Mouse (Mus musculus) large intestine, adult 2 months (tissue): Measurements from ENCODE around the gene Cep44. TPM values are rescaled to one million over a fixed set of nuclear protein-coding genes. Genes with fewer than 3 reads are reported as not detected.

ENCODE experiments used
- DNase-seq: peaks from one replicate; pipeline ENCODE4 v3.0.0-alpha.2; 2012; ENCODE audit warnings: low read depth, low spot score
- WGBS: fragments of 180-500 bp; shearing (Covaris S2); methylation state at CpG from one replicate; pipeline ENCODE4 v1.1.7; 2018; 5-methylcytosine and 5-hydroxymethylcytosine counted together
- polyA plus RNA-seq: library from polyadenylated mRNA; depleted of rRNA; stranded (reverse); fragments of >200 nt; gene quantifications from 2 replicates; pipeline ENCODE4 v1.2.3, GENCODE M21; 2012; rRNA removed

Gene Cep44
- polyA plus RNA-seq, 1 experiment: 5.7 TPM

DNA sequence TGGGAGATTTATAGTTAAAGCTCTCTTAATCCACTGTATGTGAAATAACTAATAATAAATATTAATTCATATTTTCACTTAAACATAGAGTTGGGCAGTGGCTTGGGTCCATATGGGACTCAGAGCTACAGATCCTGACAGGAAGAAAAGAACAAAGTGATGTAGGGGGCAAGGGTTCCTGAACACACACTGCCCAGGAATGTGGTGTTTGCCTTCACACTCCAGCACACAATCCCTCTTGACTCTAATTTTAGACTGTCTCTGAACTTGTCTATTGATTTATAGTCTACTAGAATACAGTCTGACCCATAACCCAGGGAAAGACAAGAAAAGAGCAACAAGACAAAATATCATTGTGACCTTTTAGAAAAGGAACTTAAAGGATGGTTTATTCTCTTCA lies 48.9 kb downstream of the Cep44 start:
- DNase-seq: no peak

DNA sequence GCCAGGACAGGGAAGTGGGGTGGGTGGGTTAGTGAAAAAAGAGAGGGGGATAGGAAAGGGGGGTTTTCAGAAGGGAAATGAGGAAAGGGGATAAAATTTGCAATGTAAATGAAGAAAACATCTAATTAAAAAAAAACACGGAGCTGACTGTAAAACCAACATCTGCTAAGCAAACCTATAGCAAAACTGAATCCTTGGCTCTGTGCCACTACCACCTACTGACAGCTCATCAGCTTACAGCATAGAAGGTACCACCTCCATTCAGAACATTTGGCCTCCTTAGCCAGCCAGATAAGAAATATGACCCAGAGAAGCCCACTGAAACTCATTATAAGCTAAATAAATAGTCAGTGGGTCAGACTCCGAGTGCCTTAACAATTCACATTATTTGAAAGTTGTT lies 61.4 kb downstream of the Cep44 start:
- DNase-seq: no peak
- 33% methylated on average over 2 of the region's 2 CpGs for WGBS

DNA sequence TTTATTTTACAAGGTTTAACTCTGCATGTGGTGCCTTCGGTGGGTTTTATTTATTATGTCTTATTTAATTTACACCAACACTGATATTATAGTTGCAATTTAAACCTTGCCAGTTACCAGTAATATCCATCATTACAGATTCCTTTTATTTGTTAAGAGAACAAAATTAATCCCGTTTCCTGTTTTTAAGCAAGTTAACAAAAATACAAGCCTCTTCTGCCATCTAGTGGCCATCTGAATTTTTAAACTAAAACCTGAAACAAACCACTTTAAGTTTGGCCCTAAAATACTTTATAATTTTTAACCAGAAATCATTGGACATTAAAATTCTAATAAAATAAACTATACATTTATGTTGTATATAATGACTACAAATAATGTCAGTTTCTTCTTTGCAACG lies 64.8 kb downstream of the Cep44 start:
- whole genome bisulfite sequencing: 29% methylated on average over 3 of the region's 3 CpGs
- peak; percentile 18 for DNase-seq

Other genes starting within 250 kb of the Cep44 start
- 15.3 and 23.9 TPM in 2 replicates for gene Fbxo8, start within 50 bp of the Cep44 start, polyA plus RNA-seq